Mouse (Mus musculus): ENCODE measurements at regions not wholly inside any gene's neighbourhood (a gene's known extent, or its start where the extent isn't known, plus 50 kb on each side); places are given as distances from the start of the nearest gene placed in this dataset.

DNA sequence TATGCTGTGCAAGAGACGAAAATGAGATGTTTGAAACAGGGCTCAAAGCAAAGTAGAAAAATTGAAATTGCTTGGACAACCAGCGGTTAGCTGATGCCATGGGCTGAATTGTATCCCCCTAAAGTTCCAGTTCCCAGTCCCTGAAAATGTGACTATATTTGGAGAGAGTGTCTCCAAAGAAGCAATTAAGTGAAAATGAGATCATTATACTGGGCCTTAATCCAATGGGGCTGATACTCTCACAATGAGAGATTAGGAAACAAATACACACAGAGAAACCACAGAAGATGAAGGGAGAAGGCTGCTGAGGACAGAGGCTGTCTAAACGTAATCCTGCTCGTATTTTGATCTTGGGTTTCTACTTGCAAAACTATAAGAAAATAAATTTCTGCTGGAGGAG is 402.1 kb upstream of the Id4 start:
- TF ChIP-seq POLR2A (IDR thresholded peaks at IDR 0.05; ENCODE audit: borderline replicate concordance, extremely low read depth, low read depth, low read length): no peak
- TF ChIP-seq CTCF (IDR thresholded peaks at IDR 0.05; ENCODE audit: insufficient read depth, low read length): no peak
